Comparison of ENCODE assay signal across 22 mouse cellular contexts in genomic region chr3:144535056-144535455, GRCm38 (mm10).
"Had no signal": no experiment of that assay in that cellular context is flagged by ENCODE, and none has a peak within 500 bp of the region (broad histone marks: within the 10 kb centered on the region; RNA-seq: fewer than 3 reads in every experiment).

No protein-coding gene starts in this region.

- ATAC-seq: hindbrain, embryonic 16.5 days; hindbrain, postnatal 0 days; inflammation-experienced regulatory T-cells, adult 6 months; intestine, embryonic 15.5 days; intestine, embryonic 16.5 days; intestine, postnatal 0 days had no signal

- DNase-seq: heart, postnatal 10 days; heart, postnatal 14 days; heart, postnatal 36 days; heart, postnatal 4 days; kidney, adult 11 months; kidney, adult 18-20 months; kidney, adult 2 months; kidney, adult 8-10 months; kidney, adult 9 months; kidney, postnatal 10 days; kidney, postnatal 14 days; kidney, postnatal 25 days; kidney, postnatal 36 days; kidney, postnatal 4 days; layer of hippocampus, adult 9-11 months; layer of hippocampus, postnatal 36 days had no signal
